Comparison of ENCODE assay signal across 30 mouse cellular contexts in genomic region chr9:80020429-80020828, GRCm38 (mm10). TPM values are rescaled to one million over a fixed set of nuclear protein-coding genes. Genes with fewer than 3 reads are reported as not detected.
"Had no signal": no experiment of that assay in that cellular context is flagged by ENCODE, and none has a peak within 500 bp of the region (broad histone marks: within the 10 kb centered on the region; RNA-seq: fewer than 3 reads in every experiment).

No protein-coding gene starts in this region.

- H3K9me3 ChIP-seq: limb, embryonic 10.5 days; limb, embryonic 12.5 days; limb, embryonic 13.5 days; limb, embryonic 15.5 days; liver, embryonic 12.5 days; liver, embryonic 13.5 days; liver, embryonic 15.5 days; lung, embryonic 15.5 days; midbrain, embryonic 10.5 days; midbrain, embryonic 12.5 days; midbrain, embryonic 13.5 days; midbrain, embryonic 15.5 days; neural tube, embryonic 12.5 days had no signal

- DNase-seq: left cerebral cortex, postnatal 4 days; liver; liver, embryonic 13.5 days; liver, postnatal 0 days; lung, adult 18-20 months; lung, adult 2 months; lung, embryonic 14.5 days; lung, postnatal 10 days; lung, postnatal 14 days; lung, postnatal 36 days; lung, postnatal 4 days; midbrain, embryonic 14.5 days had no signal

- H3K4me3 ChIP-seq: limb, embryonic 10.5 days; limb, embryonic 12.5 days; limb, embryonic 13.5 days; limb, embryonic 15.5 days; liver, embryonic 12.5 days; liver, embryonic 13.5 days; liver, embryonic 15.5 days; lung, embryonic 15.5 days; megakaryocyte, embryonic 14.5 days; midbrain, embryonic 10.5 days; midbrain, embryonic 12.5 days; midbrain, embryonic 13.5 days; midbrain, embryonic 15.5 days; myocyte; neural tube, embryonic 12.5 days had no signal

- H3K4me1 ChIP-seq: limb, embryonic 10.5 days; limb, embryonic 12.5 days; limb, embryonic 13.5 days; limb, embryonic 15.5 days; liver, embryonic 12.5 days; liver, embryonic 15.5 days; midbrain, embryonic 12.5 days; midbrain, embryonic 13.5 days; midbrain, embryonic 15.5 days; neural tube, embryonic 12.5 days had no signal

- H3K27ac ChIP-seq: limb, embryonic 10.5 days; limb, embryonic 12.5 days; limb, embryonic 13.5 days; limb, embryonic 15.5 days; liver, embryonic 12.5 days; liver, embryonic 13.5 days; liver, embryonic 14.5 days; liver, embryonic 15.5 days; lung, embryonic 15.5 days; macrophage; midbrain, embryonic 10.5 days; midbrain, embryonic 12.5 days; midbrain, embryonic 13.5 days; midbrain, embryonic 15.5 days; neural tube, embryonic 12.5 days had no signal

- H3K27me3 ChIP-seq: limb, embryonic 12.5 days; limb, embryonic 13.5 days; limb, embryonic 15.5 days; liver, embryonic 12.5 days; liver, embryonic 13.5 days; liver, embryonic 15.5 days; lung, embryonic 15.5 days; megakaryocyte, embryonic 14.5 days; midbrain, embryonic 12.5 days; midbrain, embryonic 13.5 days; midbrain, embryonic 15.5 days; neural tube, embryonic 12.5 days had no signal

- H3K36me3 ChIP-seq: limb, embryonic 10.5 days; limb, embryonic 12.5 days; limb, embryonic 13.5 days; limb, embryonic 15.5 days; liver, embryonic 12.5 days; liver, embryonic 13.5 days; liver, embryonic 15.5 days; lung, embryonic 15.5 days; midbrain, embryonic 10.5 days; midbrain, embryonic 12.5 days; midbrain, embryonic 13.5 days; midbrain, embryonic 15.5 days; neural tube, embryonic 12.5 days had no signal

RNA-seq across cellular contexts. Expression of gene Filip1, which starts 7.8 kb away (rescaled TPM):
- total RNA-seq: megakaryocyte-erythroid progenitor cell, adult 5-6 weeks; monocyte, adult 5-6 weeks had no signal
- polyA plus RNA-seq: macrophage had no signal
